Mouse (Mus musculus) MEL (cell line): ENCODE measurements at regions not wholly inside any gene's neighbourhood (a gene's known extent, or its start where the extent isn't known, plus 50 kb on each side); places are given as distances from the start of the nearest gene placed in this dataset.

Source experiments
- DNase-seq: peaks from one replicate; pipeline ENCODE4 v3.0.0; 2011; ENCODE audit warnings: low read depth, low spot score
- H3K27ac ChIP-seq: 2 replicates; pipeline ENCODE4 v1.5.1; 2012; ENCODE audit warnings: low read depth, mild to moderate bottlenecking, control low read depth, low read length, moderate library complexity; ENCODE audit not compliant: control insufficient read depth
- H3K27me3 ChIP-seq, 2 experiments: fragments of 150-350 bp in 1 of 2; sonication (generic) in 1 of 2; 2 replicates each; pipeline ENCODE4 v1.6.1; 2012; ENCODE audit warnings: low read length in 2 of 2, mild to moderate bottlenecking in 2 of 2, improper control_type of control experiment in 1 of 2, moderate library complexity in 1 of 2; ENCODE audit not compliant: insufficient read depth in 2 of 2, control insufficient read depth in 1 of 2
- H3K36me3 ChIP-seq, 2 experiments: 2 replicates each; pipeline ENCODE4 v1.6.1; 2012 to 2014; ENCODE audit warnings: low read length in 2 of 2, improper control_type of control experiment in 1 of 2, inconsistent platforms in 1 of 2, mild to moderate bottlenecking in 1 of 2; ENCODE audit not compliant: insufficient read depth in 2 of 2, control insufficient read depth in 1 of 2
- H3K4me1 ChIP-seq, 2 experiments: fragments of 150-350 bp in 1 of 2; sonication (generic) in 1 of 2; 2 replicates each; pipeline ENCODE4 v1.6.1; 2012; ENCODE audit warnings: low read length in 2 of 2, improper control_type of control experiment in 1 of 2, mild to moderate bottlenecking in 1 of 2; ENCODE audit not compliant: insufficient read depth in 2 of 2, control insufficient read depth in 1 of 2
- H3K4me3 ChIP-seq, 2 experiments: fragments of 150-350 bp in 1 of 2; sonication (generic) in 1 of 2; 2 replicates each; pipeline ENCODE4 v1.5.1; 2012; ENCODE audit warnings: low read depth in 2 of 2, low read length in 2 of 2, mild to moderate bottlenecking in 2 of 2, moderate library complexity in 2 of 2, control low read depth in 1 of 2, improper control_type of control experiment in 1 of 2; ENCODE audit not compliant: control insufficient read depth in 1 of 2, insufficient read depth in 1 of 2
- H3K79me2 ChIP-seq: 2 replicates; pipeline ENCODE4 v1.6.1; 2012; ENCODE audit warnings: mild to moderate bottlenecking, low read length, moderate library complexity; ENCODE audit not compliant: control insufficient read depth, poor library complexity, insufficient read depth
- H3K9ac ChIP-seq: 2 replicates; pipeline ENCODE4 v1.6.1; 2012; ENCODE audit warnings: low read depth, mild to moderate bottlenecking, control low read depth, low read length, moderate library complexity; ENCODE audit not compliant: control insufficient read depth, poor library complexity, severe bottlenecking
- H3K9me3 ChIP-seq: fragments of 150-350 bp; sonication (generic); replicated peaks from 2 replicates; pipeline ENCODE4 v1.6.1; 2012; ENCODE audit warnings: mild to moderate bottlenecking, low read length, improper control_type of control experiment, moderate library complexity; ENCODE audit not compliant: insufficient read depth
- BHLHE40 ChIP-seq: IDR thresholded peaks from 2 replicates; pipeline ENCODE4 v1.6.1; 2012; ENCODE audit warnings: low read depth, mild to moderate bottlenecking, inconsistent platforms, low read length, improper control_type of control experiment, borderline replicate concordance
- CHD1 ChIP-seq: IDR thresholded peaks from 2 replicates; pipeline ENCODE4 v1.6.1; 2012; ENCODE audit warnings: low read depth, mild to moderate bottlenecking, inconsistent platforms, low read length, improper control_type of control experiment
- CTCF ChIP-seq, 3 experiments: IDR thresholded peaks in 2 of 3; conservative IDR thresholded peaks in 1 of 3; 2 replicates each; pipeline ENCODE4 v1.5.1; 2011 to 2012; ENCODE audit warnings: low read length in 3 of 3, low read depth in 2 of 3, mild to moderate bottlenecking in 2 of 3, improper control_type of control experiment in 1 of 3, inconsistent platforms in 1 of 3, mixed read lengths in 1 of 3, moderate library complexity in 1 of 3; ENCODE audit not compliant: control insufficient read depth in 1 of 3, insufficient read depth in 1 of 3, poor library complexity in 1 of 3, severe bottlenecking in 1 of 3
- E2F4 ChIP-seq: IDR thresholded peaks from 2 replicates; pipeline ENCODE4 v1.6.1; 2011; ENCODE audit warnings: low read depth, low read length, improper control_type of control experiment, borderline replicate concordance
- EP300 ChIP-seq, 2 experiments: IDR thresholded peaks; 2 replicates each; pipeline ENCODE4 v1.6.1; 2011; ENCODE audit warnings: improper control_type of control experiment in 2 of 2, low read length in 2 of 2, low read depth in 1 of 2, mild to moderate bottlenecking in 1 of 2
- GATA1 ChIP-seq: IDR thresholded peaks from 2 replicates; pipeline ENCODE4 v1.6.1; 2011; ENCODE audit warnings: low read depth, low read length, improper control_type of control experiment
- JUND ChIP-seq: IDR thresholded peaks from 2 replicates; pipeline ENCODE4 v1.6.1; 2011; ENCODE audit warnings: low read depth, mild to moderate bottlenecking, improper control_type of control experiment, low read length
- MAFK ChIP-seq: IDR thresholded peaks from 2 replicates; pipeline ENCODE4 v1.6.1; 2011; ENCODE audit warnings: low read depth, mild to moderate bottlenecking, low read length, improper control_type of control experiment, borderline replicate concordance
- MAZ ChIP-seq: IDR thresholded peaks from 2 replicates; pipeline ENCODE4 v1.6.1; 2012; ENCODE audit warnings: low read depth, mild to moderate bottlenecking, inconsistent platforms, low read length, improper control_type of control experiment
- MEF2A ChIP-seq: IDR thresholded peaks from 2 replicates; pipeline ENCODE4 v1.6.1; 2014; ENCODE audit warnings: low read depth, mild to moderate bottlenecking, inconsistent platforms, low read length, improper control_type of control experiment; ENCODE audit not compliant: poor library complexity, insufficient replicate concordance, severe bottlenecking; ENCODE audit errors: extremely low read depth
- MXI1 ChIP-seq: IDR thresholded peaks from 2 replicates; pipeline ENCODE4 v1.6.1; 2011; ENCODE audit warnings: mild to moderate bottlenecking, low read depth, low read length, improper control_type of control experiment
- MYC ChIP-seq: IDR thresholded peaks from 2 replicates; pipeline ENCODE4 v1.6.1; 2011; ENCODE audit warnings: low read depth, mild to moderate bottlenecking, low read length, improper control_type of control experiment, moderate library complexity
- NELFE ChIP-seq: IDR thresholded peaks from 2 replicates; pipeline ENCODE4 v1.6.1; 2011; ENCODE audit warnings: low read depth, low read length, improper control_type of control experiment
- NRF1 ChIP-seq: IDR thresholded peaks from 2 replicates; pipeline ENCODE4 v1.6.1; 2014; ENCODE audit warnings: low read depth, mild to moderate bottlenecking, inconsistent platforms, low read length, improper control_type of control experiment, moderate library complexity; ENCODE audit not compliant: poor library complexity, insufficient read depth, severe bottlenecking
- POLR2A ChIP-seq, 2 experiments: IDR thresholded peaks; 2 replicates each; pipeline ENCODE4 v1.6.1; 2011 to 2012; ENCODE audit warnings: low read length in 2 of 2, mild to moderate bottlenecking in 2 of 2, control low read depth in 1 of 2, improper control_type of control experiment in 1 of 2, low read depth in 1 of 2, moderate library complexity in 1 of 2; ENCODE audit not compliant: control insufficient read depth in 1 of 2, insufficient read depth in 1 of 2, poor library complexity in 1 of 2
- POLR2AphosphoS2 ChIP-seq: IDR thresholded peaks from 2 replicates; pipeline ENCODE4 v1.6.1; 2011; ENCODE audit warnings: low read length, improper control_type of control experiment
- POLR2AphosphoS5 ChIP-seq: IDR thresholded peaks from 2 replicates; pipeline ENCODE4 v1.6.1; 2012; ENCODE audit warnings: low read depth, borderline replicate concordance, mild to moderate bottlenecking, inconsistent platforms, low read length, moderate library complexity, mixed read lengths
- RAD21 ChIP-seq: IDR thresholded peaks from 2 replicates; pipeline ENCODE4 v1.6.1; 2011; ENCODE audit warnings: mild to moderate bottlenecking, low read depth, low read length, improper control_type of control experiment
- RCOR1 ChIP-seq: IDR thresholded peaks from 2 replicates; pipeline ENCODE4 v1.6.1; 2012; ENCODE audit warnings: low read depth, mild to moderate bottlenecking, inconsistent platforms, low read length, improper control_type of control experiment
- SMC3 ChIP-seq: IDR thresholded peaks from 2 replicates; pipeline ENCODE4 v1.6.1; 2011; ENCODE audit warnings: low read depth, low read length, improper control_type of control experiment
- USF2 ChIP-seq, 2 experiments: IDR thresholded peaks; 2 replicates each; pipeline ENCODE4 v1.6.1; 2011 to 2012; ENCODE audit warnings: improper control_type of control experiment in 2 of 2, low read length in 2 of 2, borderline replicate concordance in 1 of 2, inconsistent platforms in 1 of 2, low read depth in 1 of 2, mild to moderate bottlenecking in 1 of 2; ENCODE audit not compliant: insufficient read depth in 1 of 2
- ZC3H11A ChIP-seq: IDR thresholded peaks from 2 replicates; pipeline ENCODE4 v1.6.1; 2012; ENCODE audit warnings: low read depth, mild to moderate bottlenecking, inconsistent platforms, low read length, improper control_type of control experiment

GRCm38 (mm10) chr2:133156537-133156936 is 210.8 kb upstream of the Fermt1 start:
- Histone ChIP-seq H3K4me1 (no peaks in the 10 kb centered on the region), H3K9me3 (no peaks in the 10 kb centered on the region), H3K27me3 (no peaks in the 10 kb centered on the region), H3K4me3 (no peak overlapping the region), H3K36me3 (no peaks in the 10 kb centered on the region), H3K79me2 (no peaks in the 10 kb centered on the region), H3K9ac (no peak overlapping the region), H3K27ac (no peak overlapping the region)
- peak; percentile 18 for DNase-seq
- TF ChIP-seq ZC3H11A: peak; percentile 23; the same call in 1 of the 2 replicates
- TF ChIP-seq POLR2AphosphoS2: no peak
- TF ChIP-seq E2F4: no peak
- peak; percentile 51 for TF ChIP-seq RAD21
- peak in 1 of 3 experiments; percentile 49; a peak in 2 of 6 replicates for TF ChIP-seq CTCF (IDR thresholded peaks at IDR 0.05 in 2 of 3, conservative IDR thresholded peaks at IDR 0.05 in 1 of 3; ENCODE audit: control insufficient read depth in 1 of 3, insufficient read depth in 1 of 3, low read depth in 2 of 3, low read length in 3 of 3, poor library complexity in 1 of 3, severe bottlenecking in 1 of 3)
- no peak for TF ChIP-seq POLR2A (IDR thresholded peaks at IDR 0.05; ENCODE audit: control insufficient read depth in 1 of 2, insufficient read depth in 1 of 2, low read depth in 1 of 2, low read length in 2 of 2, poor library complexity in 1 of 2)
- peak; percentile 42 for TF ChIP-seq SMC3

GRCm38 (mm10) chr2:133158206-133158605 is 212.5 kb upstream of the Fermt1 start:
- H3K9me3 ChIP-seq: no peaks in the 10 kb centered on the region
- H3K9ac ChIP-seq: no peak overlapping the region
- no peak overlapping the region for H3K27ac ChIP-seq
- no peak overlapping the region for H3K4me3 ChIP-seq
- H3K79me2 ChIP-seq: no peaks in the 10 kb centered on the region
- H3K27me3 ChIP-seq: no peaks in the 10 kb centered on the region
- no peaks in the 10 kb centered on the region for H3K36me3 ChIP-seq
- TF ChIP-seq GATA1 (no peak), EP300 (IDR thresholded peaks at IDR 0.05; ENCODE audit: low read depth in 1 of 2, low read length in 2 of 2) (no peak), SMC3 (no peak), MEF2A (no peak), NELFE (no peak), USF2 (IDR thresholded peaks at IDR 0.05; ENCODE audit: borderline replicate concordance in 1 of 2, insufficient read depth in 1 of 2, low read depth in 1 of 2, low read length in 2 of 2) (no peak), BHLHE40 (no peak), MYC (no peak), ZC3H11A (no peak), MAFK (no peak), MXI1 (no peak), CHD1 (no peak), JUND (no peak), E2F4 (no peak), POLR2AphosphoS5 (no peak), RAD21 (no peak), MAZ (no peak), RCOR1 (no peak), POLR2AphosphoS2 (no peak), NRF1 (no peak)
- no peak for DNase-seq
- no peaks in the 10 kb centered on the region for H3K4me1 ChIP-seq
